Mouse (Mus musculus) fibroblast of lung, adult 2 months (primary cell): Measurements from ENCODE around the gene Cst11.
"Not testable (repeated sequence)": the region's sequence is repeated elsewhere in the genome, so short reads cannot be mapped to it uniquely, and the experiment has no call there.

ENCODE experiments used
- DNase-seq: peaks from one replicate; pipeline ENCODE4 v3.0.0-alpha.2; 2011; ENCODE audit warnings: low read depth

Gene Cst11

GRCm38 (mm10) chr2:148771397-148771796, at the start of gene Cst11:
Gene Cst11, minus strand, starts transcription at chr2:148771497.
- DNase-seq = not testable (repeated sequence)

GRCm38 (mm10) chr2:148819909-148820308, 48.6 kb upstream of the Cst11 start, which contains the start of gene Cst13:
Gene Cst13, plus strand, starts transcription at chr2:148820081.
- DNase-seq = no peak

DNA sequence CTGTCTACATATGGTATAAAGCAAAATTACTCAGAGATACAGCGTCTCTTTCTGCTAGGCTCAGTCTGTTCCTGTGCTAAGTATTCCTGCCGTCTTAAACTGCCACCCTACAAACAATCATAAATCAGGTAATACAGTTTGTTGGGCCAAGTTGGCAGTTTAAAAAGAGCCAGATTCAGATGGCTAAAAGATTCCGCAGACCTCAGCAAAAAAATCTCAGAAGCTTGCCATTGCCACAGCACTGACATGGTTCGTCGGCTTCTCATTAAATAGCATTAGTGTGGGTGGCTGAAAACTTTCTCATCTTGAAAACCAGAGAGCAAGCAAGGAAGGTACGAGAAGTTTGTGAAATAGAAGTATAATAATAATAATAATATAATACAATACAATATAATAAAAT, 35.4 kb upstream of the Cst11 start:
- DNase-seq = no peak

- no peak for DNase-seq
These were observed 30.2 kb upstream of the Cst11 start for GRCm38 (mm10) chr2:148801491-148801921.

GRCm38 (mm10) chr2:148798485-148798884, 27.2 kb upstream of the Cst11 start, which contains the start of gene Cst8:
Gene Cst8, plus strand, starts transcription at chr2:148798785.
- DNase-seq = no peak

DNA sequence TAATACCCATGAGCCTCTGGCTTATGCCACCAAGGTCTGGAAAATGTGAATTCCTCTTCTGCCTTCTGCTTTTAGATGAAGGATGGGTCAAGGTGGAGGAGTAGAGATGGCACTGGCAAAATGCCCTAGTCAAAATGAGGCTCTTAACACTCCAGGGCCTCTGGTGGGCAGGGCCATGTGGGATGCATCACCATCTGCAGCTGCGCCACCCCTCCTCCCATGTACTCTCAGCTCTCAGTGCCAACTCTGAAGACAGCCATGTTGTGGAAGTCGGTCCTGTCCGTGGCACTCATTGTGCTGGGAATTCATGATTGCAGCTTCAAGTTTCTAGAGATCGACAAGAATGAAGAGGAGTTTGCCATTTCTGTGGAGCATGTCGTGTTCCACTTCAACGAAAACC, 17.8 kb upstream of the Cst11 start, which contains the start of gene Cst12:
Gene Cst12 (plus strand): TSS at position 220 of the 400 bp plus-strand sequence.
- DNase-seq = no peak

GRCm38 (mm10) chr2:148781709-148782108, 10.4 kb upstream of the Cst11 start, which contains the start of gene 8030411F24Rik:
Gene 8030411F24Rik, plus strand, starts transcription at chr2:148782009.
- DNase-seq = no peak

GRCm38 (mm10) chr2:148763648-148764388, 7.5 kb downstream of the Cst11 start:
- DNase-seq = no peak

DNA sequence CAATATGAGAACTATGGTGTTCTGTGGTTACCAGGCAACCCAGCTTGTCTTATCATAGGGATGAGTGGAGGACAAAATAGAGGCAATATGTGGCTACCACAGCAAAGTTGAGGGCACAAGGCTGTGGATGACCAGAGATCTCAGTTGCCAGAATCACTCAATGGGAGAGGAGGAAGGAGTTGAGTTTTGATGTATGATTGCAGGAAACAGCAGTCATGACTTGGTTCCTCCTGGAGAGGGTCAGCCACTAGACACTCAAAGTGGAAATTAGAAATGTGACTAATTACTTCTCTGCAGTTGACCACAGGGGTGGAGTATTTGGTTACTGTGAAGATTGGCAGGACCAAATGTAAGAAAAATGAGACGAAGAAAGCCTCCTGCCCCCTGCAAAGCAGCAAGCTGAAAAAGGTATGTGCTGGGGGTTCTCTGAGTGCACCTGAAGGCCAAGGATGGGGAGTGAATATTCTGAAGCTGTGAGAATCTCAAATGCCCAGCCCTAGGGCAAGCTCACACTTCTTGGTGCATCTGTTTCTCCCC, 16.9 kb downstream of the Cst11 start:
- no peak for DNase-seq

GRCm38 (mm10) chr2:148751893-148752813, 19.1 kb downstream of the Cst11 start:
- DNase-seq = peak; percentile 42

DNA sequence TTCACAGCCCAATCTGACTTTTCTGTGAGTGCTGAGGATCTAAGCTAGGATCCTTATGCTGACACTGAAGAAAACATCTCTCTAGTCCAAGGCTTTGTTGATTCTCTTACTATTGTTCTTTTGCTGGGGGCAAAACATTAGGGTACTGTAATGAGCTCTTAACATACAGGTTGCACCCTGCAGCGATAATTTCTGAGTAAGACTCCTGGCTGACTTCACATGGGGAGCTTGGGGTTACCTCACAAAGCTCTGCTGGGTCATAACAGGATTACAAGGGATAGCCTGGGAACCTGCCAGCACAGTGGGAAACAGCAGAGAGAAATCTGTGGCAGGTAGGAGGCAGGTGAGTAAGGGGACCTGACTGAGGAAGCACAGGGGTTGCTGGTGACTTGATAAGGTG, 21.2 kb downstream of the Cst11 start, which contains the start of gene Cstl1:
Gene Cstl1 (plus strand): TSS at position 301 of the 400 bp plus-strand sequence.
- DNase-seq = no peak

GRCm38 (mm10) chr2:148743846-148744407, 27.4 kb downstream of the Cst11 start:
- DNase-seq = no peak

- no peak for DNase-seq
These were observed 28.3 kb downstream of the Cst11 start for GRCm38 (mm10) chr2:148743001-148743400.

DNA sequence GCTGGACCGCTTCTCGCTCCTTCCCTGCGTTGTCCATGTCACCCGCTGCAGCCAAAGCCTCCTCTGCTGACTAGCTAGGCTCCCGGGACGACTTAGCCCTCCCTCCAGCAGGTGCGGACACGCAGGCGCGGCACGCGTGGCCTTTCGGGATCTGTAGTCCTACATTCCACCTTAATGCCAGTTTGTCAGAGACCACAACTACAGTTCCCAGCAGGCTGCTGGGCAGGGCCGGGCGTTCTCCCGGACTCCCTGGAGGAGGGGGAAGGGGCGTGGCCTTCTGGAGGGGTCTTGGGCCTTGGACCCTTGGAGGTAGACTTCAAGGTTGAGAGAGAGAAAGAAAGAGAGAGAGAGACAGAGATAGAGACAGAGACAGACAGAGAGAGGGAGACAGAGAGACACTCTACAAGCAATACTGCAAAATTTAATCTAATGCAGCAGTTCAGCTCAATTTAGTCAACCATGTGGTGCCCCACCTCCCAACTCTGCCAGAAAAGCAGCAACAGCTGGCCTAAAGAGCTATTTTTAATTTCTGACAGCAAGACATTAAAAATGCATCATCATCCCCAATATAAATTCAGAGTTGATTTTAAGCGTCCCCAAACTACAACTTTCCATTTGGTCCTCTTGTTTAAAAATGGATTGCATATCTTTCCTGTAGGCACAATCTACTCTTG, 38.8 kb downstream of the Cst11 start, which contains the start of gene Napb:
Gene Napb (minus strand): TSS at position 141 of the 674 bp plus-strand sequence.
- DNase-seq = peak; percentile 91

DNA sequence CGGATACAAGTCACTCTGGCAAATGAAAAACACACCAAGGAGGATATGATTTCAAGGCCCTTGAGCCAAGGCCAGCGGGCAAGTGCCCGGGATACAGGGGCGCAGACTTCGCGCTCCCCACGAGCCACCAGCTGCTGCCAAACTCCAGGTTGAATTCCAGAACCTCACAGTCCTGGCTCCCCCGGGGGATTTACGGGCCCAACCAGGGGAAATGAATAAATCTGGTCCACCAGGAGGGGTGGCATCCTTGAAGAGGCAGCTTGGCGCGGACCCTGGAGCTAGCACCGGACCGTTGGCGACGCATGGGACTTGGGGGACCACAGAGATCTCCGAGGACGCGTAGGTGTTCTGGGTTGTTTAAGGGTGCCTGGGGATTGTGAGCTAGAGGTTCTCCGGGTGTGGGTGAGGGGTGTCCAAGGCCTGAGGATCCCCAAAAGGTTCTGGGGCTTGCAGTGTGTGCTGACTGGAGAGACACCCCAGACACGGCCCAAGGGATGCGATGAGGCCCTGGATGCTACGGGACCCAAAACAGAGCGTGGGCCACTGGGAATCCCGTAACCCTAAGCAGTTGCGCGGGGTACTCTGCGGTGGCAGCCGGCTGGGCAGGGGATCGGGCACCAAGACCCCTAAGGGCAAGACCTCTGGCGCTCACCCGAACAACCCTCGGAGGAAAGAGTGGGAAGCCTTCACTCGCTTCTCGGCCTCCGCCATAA, 39.5 kb downstream of the Cst11 start:
- DNase-seq = no peak

DNA sequence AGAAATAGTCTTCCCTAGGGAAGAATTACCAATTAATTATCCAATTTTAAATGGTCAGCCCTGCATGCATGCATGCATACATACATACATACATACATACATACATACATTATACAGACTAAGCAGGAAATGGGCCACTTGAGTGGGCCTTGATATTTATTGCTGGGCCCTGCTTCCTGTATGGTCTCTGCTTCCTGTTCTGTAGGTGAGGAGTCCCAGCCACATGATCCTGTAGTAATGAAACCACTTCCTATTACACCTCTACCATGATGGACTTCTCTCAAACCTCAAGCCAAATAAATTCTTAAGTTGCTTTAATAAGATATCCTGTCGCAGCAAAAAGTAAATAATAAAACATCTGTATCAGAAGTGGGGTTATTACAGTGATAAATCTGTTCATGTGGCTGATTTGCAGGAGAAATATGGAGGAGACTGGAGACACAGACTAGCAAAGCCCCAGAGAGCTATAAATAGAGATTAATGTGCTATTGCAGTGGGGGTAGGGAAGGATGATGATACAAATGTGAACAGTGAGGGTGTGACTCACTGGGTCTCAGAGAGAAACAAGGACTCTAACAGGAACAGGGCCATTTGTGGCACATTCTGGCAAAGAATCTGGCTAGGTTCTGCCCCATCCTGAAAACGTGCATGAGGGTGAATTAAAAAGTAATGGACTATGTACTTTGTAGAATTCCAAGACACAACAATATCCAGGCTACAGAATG, 51.9 kb downstream of the Cst11 start:
- DNase-seq = no peak
